10 mouse cellular contexts compared by ENCODE assay signal in the genomic region with DNA sequence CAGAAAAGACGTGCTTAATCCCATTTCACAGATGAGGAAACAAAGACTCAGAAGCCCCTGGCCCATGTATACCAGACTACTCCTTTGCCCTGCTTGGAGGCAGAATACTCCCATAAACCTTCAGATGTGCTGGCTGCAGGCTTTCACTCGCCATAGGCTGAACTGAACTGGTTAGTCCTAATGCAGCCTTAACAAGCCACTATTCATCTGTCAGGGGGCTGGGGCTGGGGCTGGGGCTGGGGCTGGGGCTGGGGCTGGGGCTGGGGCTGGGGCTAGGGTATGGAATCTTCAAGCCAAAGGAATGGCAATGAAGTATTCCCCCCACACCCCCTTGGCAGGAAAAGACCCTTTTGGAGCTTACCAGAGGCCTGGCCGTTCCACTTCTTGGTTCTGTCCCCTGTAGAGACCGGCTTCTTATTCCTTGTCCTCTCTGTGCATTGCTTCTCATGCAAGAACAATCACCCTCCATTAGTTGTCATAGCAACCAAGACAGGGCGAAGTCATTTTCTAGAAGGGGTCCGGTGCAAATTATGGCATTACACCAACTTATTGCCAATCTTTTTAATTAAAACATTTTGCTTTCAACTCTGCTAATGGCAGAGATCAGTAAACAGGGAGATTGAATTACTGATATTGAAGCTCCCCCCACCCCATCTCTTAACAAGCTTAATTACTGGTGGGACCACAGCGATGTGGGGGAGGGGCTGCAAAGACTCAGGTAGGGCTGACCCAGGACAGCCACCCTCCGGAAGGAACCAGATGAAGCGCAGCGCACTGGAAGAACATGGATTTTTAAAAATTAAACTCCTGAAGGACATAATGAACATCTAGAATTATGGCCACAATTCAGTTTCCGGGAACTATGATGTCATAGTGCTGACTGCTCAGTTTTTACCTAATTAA.
A peak's percentile ranks its signal among the peaks of the same experiment; 100 is the strongest.
DNase-seq lines count a peak whose midpoint lies in the region; ATAC-seq lines count a peak whose summit lies in the region.
"Had no signal": no experiment of that assay in that cellular context is flagged by ENCODE, and none has a peak within 500 bp of the region (broad histone marks: within the 10 kb centered on the region; RNA-seq: fewer than 3 reads in every experiment).

No protein-coding gene starts in this region.

- peak; percentile 67 for ATAC-seq in kidney, embryonic 16.5 days (ENCODE audit: low FRiP score, low TSS enrichment)
- ATAC-seq in forebrain, embryonic 13.5 days, result peak; percentile 69; the same call in 1 of the 2 replicates
- 0 out of 2 replicates have a peak, but pooled peaks have one; percentile 46 for ATAC-seq in midbrain, embryonic 11.5 days (ENCODE audit: low FRiP score)

- H3K9ac ChIP-seq in kidney, embryonic 16.5 days (replicated peaks; ENCODE audit: low read length), result no peak overlapping the region
- H3K9ac ChIP-seq in forebrain, embryonic 13.5 days, result no peak overlapping the region
- H3K9ac ChIP-seq in midbrain, embryonic 11.5 days (ENCODE audit: low read length), result no peak overlapping the region
- H3K9ac ChIP-seq: liver, embryonic 13.5 days had no signal

- no peak for DNase-seq in kidney, adult 11 months
- no peak for DNase-seq in midbrain, embryonic 11.5 days (ENCODE audit: low spot score, missing footprints)
- DNase-seq in testis, postnatal 14 days (ENCODE audit: low spot score), result no peak
- DNase-seq in T-cell, adult 2 months (ENCODE audit: low spot score), result no peak
- DNase-seq in thymus, adult 18-20 months, result no peak
- DNase-seq: cerebellum, postnatal 25 days; liver, embryonic 13.5 days; lung, postnatal 4 days had no signal

- no peak overlapping the region for H3K4me3 ChIP-seq in kidney, embryonic 16.5 days (ENCODE audit: low read length)
- H3K4me3 ChIP-seq in forebrain, embryonic 13.5 days, result no peak overlapping the region
- no peak overlapping the region for H3K4me3 ChIP-seq in midbrain, embryonic 11.5 days (ENCODE audit: low read depth, low read length)
- H3K4me3 ChIP-seq: liver, embryonic 13.5 days had no signal

- H3K27ac ChIP-seq in kidney, embryonic 16.5 days (ENCODE audit: low read length), result no peak overlapping the region
- H3K27ac ChIP-seq in forebrain, embryonic 13.5 days, result no peak overlapping the region
- no peak overlapping the region for H3K27ac ChIP-seq in midbrain, embryonic 11.5 days (ENCODE audit: low read depth, low read length)
- H3K27ac ChIP-seq: liver, embryonic 13.5 days had no signal

- H3K4me2 ChIP-seq in kidney, embryonic 16.5 days (replicated peaks; ENCODE audit: low read depth, low read length), result 0 out of 2 replicates have a peak overlapping the region, but pooled peaks have one; percentile 3
- peak overlapping the region; percentile 25; the same call in 1 of the 2 replicates for H3K4me2 ChIP-seq in forebrain, embryonic 13.5 days
- H3K4me2 ChIP-seq in midbrain, embryonic 11.5 days, result no peak overlapping the region
- H3K4me2 ChIP-seq: liver, embryonic 13.5 days had no signal

- H3K4me1 ChIP-seq in kidney, embryonic 16.5 days (ENCODE audit: insufficient read depth, low read length), result peaks cover 15% of the 10 kb centered on the region
- peaks cover 18% of the 10 kb centered on the region for H3K4me1 ChIP-seq in forebrain, embryonic 13.5 days
- H3K4me1 ChIP-seq in midbrain, embryonic 11.5 days (ENCODE audit: control insufficient read depth, insufficient read depth, low read length), result peaks cover 6% of the 10 kb centered on the region
- H3K4me1 ChIP-seq: liver, embryonic 13.5 days had no signal

- H3K9me3 ChIP-seq in kidney, embryonic 16.5 days (ENCODE audit: low read length), result no peaks in the 10 kb centered on the region
- H3K9me3 ChIP-seq in forebrain, embryonic 13.5 days (replicated peaks), result no peaks in the 10 kb centered on the region
- no peaks in the 10 kb centered on the region for H3K9me3 ChIP-seq in midbrain, embryonic 11.5 days (ENCODE audit: control insufficient read depth, low read length)
- H3K9me3 ChIP-seq: liver, embryonic 13.5 days had no signal

- no peaks in the 10 kb centered on the region for H3K27me3 ChIP-seq in kidney, embryonic 16.5 days (ENCODE audit: insufficient read depth, low read length)
- H3K27me3 ChIP-seq in forebrain, embryonic 13.5 days, result no peaks in the 10 kb centered on the region
- no peaks in the 10 kb centered on the region for H3K27me3 ChIP-seq in midbrain, embryonic 11.5 days (ENCODE audit: control insufficient read depth, insufficient read depth, low read length)
- H3K27me3 ChIP-seq: liver, embryonic 13.5 days had no signal

- H3K36me3 ChIP-seq in kidney, embryonic 16.5 days (ENCODE audit: insufficient read depth, low read length), result no peaks in the 10 kb centered on the region
- H3K36me3 ChIP-seq in forebrain, embryonic 13.5 days (ENCODE audit: poor library complexity, severe bottlenecking), result no peaks in the 10 kb centered on the region
- H3K36me3 ChIP-seq in midbrain, embryonic 11.5 days (ENCODE audit: control insufficient read depth, insufficient read depth, low read length), result no peaks in the 10 kb centered on the region
- H3K36me3 ChIP-seq: liver, embryonic 13.5 days had no signal

- WGBS in kidney, embryonic 16.5 days, result 40% methylated on average over 11 of the region's 11 CpGs
- WGBS in forebrain, embryonic 13.5 days, result 22% methylated on average over 11 of the region's 11 CpGs
- WGBS in midbrain, embryonic 11.5 days, result 41% methylated on average over 11 of the region's 11 CpGs
